Mouse (Mus musculus) stomach, embryonic 14.5 days (tissue): ENCODE measurements at regions not wholly inside any gene's neighbourhood (a gene's known extent, or its start where the extent isn't known, plus 50 kb on each side); places are given as distances from the start of the nearest gene placed in this dataset.

Experiments
- ATAC-seq: fragments of 200-750 bp; cut with Nextera tagmentation; 2 replicates; pipeline ENCODE4 v1.8.0; 2017; ENCODE audit warnings: low read depth, moderate TSS enrichment; ENCODE audit not compliant: insufficient number of reproducible peaks, insufficient read depth, low FRiP score
- H3K27ac ChIP-seq: fragments of 300-500 bp; sonication (generic); 2 replicates; pipeline ENCODE4 v1.5.1; 2014; ENCODE audit warnings: mild to moderate bottlenecking, low read length, moderate library complexity, mixed read lengths
- H3K27me3 ChIP-seq: fragments of 300-500 bp; sonication (generic); 2 replicates; pipeline ENCODE4 v1.6.1; 2014; ENCODE audit warnings: low read length, control low read depth, mixed read lengths; ENCODE audit not compliant: control insufficient read depth, insufficient read depth
- H3K36me3 ChIP-seq: fragments of 300-500 bp; sonication (generic); 2 replicates; pipeline ENCODE4 v1.6.1; 2014; ENCODE audit warnings: mild to moderate bottlenecking, control low read depth, low read length, moderate library complexity, mixed read lengths; ENCODE audit not compliant: control insufficient read depth, insufficient read depth
- H3K4me1 ChIP-seq: fragments of 300-500 bp; sonication (generic); 2 replicates; pipeline ENCODE4 v1.6.1; 2014; ENCODE audit warnings: low read length, control low read depth, mixed read lengths; ENCODE audit not compliant: control insufficient read depth, insufficient read depth
- H3K4me2 ChIP-seq: fragments of 300-500 bp; sonication (generic); replicated peaks from 2 replicates; pipeline ENCODE4 v1.6.1; 2014; ENCODE audit warnings: low read depth, low read length, control low read depth
- H3K4me3 ChIP-seq: fragments of 300-500 bp; sonication (generic); 2 replicates; pipeline ENCODE4 v1.5.1; 2014; ENCODE audit warnings: low read depth, low read length, control low read depth
- H3K9ac ChIP-seq: fragments of 300-500 bp; sonication (generic); replicated peaks from 2 replicates; pipeline ENCODE4 v1.6.1; 2014; ENCODE audit warnings: low read depth, mild to moderate bottlenecking, control low read depth, low read length, moderate library complexity, mixed read lengths
- H3K9me3 ChIP-seq: fragments of 300-500 bp; sonication (generic); 2 replicates; pipeline ENCODE4 v1.6.1; 2016; ENCODE audit warnings: low read depth, low read length, control low read depth; ENCODE audit not compliant: control insufficient read depth
- WGBS: fragments of 180-500 bp; shearing (Covaris S2); extraction: QIAGEN DNeasy Blood & Tissue Kit; methylation state at CpG from one replicate; pipeline ENCODE4 v1.1.7; 2014; 5-methylcytosine and 5-hydroxymethylcytosine counted together

DNA sequence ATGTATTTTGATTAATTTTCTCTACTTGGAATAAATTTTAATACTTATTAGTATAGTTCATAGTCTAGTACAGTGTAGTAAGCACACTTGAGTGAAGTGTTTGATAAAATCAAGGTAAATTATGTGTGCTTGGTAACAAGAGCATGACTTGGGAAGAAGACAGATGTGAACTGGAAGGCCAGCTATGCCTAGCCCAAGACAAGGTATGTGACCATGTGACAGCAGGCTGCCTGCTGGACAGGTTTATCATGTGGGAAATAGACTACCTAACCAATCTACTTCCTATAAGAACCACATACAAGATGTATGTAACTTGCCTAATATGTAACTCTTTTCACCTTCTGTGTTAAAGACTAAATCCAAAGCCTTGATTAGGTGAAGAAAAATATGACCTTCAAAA lies 122.5 kb downstream of the Areg start:
- no peaks in the 10 kb centered on the region for H3K36me3 ChIP-seq
- H3K4me2 ChIP-seq = no peak overlapping the region
- H3K9ac ChIP-seq = no peak overlapping the region
- no peak overlapping the region for H3K4me3 ChIP-seq
- no peaks in the 10 kb centered on the region for H3K4me1 ChIP-seq
- no peaks in the 10 kb centered on the region for H3K27me3 ChIP-seq
- no peak overlapping the region for H3K27ac ChIP-seq
- no peak for ATAC-seq
- H3K9me3 ChIP-seq = no peaks in the 10 kb centered on the region

- Histone ChIP-seq H3K4me2 (no peak overlapping the region), H3K27ac (no peak overlapping the region), H3K4me1 (no peaks in the 10 kb centered on the region), H3K9me3 (no peaks in the 10 kb centered on the region), H3K9ac (no peak overlapping the region), H3K4me3 (no peak overlapping the region), H3K36me3 (no peaks in the 10 kb centered on the region), H3K27me3 (no peaks in the 10 kb centered on the region)
- no peak for ATAC-seq
- 81% methylated on average over 1 of the region's 1 CpGs for WGBS
Measured at GRCm38 (mm10) chr5:91262526-91262925, 123.1 kb downstream of the Areg start.

DNA sequence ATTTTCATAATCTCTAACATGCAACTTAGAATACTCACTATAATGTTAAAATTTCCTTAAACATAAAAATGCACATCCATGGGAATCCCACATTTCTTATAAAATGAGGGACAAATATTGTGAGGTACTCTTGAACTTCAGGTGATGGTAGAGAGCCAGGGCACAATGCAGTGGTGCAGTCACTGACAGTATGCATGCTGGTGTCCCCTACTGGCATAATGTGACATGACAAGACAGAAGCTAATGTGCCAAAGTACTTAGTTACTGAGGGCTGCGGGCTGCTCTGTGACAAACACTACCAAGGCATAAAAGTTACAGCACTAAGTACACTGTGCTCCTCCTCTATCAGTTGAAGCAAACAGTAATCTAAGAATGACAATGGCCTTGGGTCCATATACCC lies 131.3 kb downstream of the Areg start:
- Histone ChIP-seq H3K27ac (no peak overlapping the region), H3K4me1 (no peaks in the 10 kb centered on the region), H3K9ac (no peak overlapping the region), H3K4me2 (no peak overlapping the region), H3K9me3 (no peaks in the 10 kb centered on the region), H3K4me3 (no peak overlapping the region), H3K36me3 (no peaks in the 10 kb centered on the region), H3K27me3 (no peaks in the 10 kb centered on the region)
- WGBS = 75% methylated on average over 1 of the region's 1 CpGs
- ATAC-seq = no peak

GRCm38 (mm10) chr5:91271416-91271815 lies 131.4 kb downstream of the Btc start:
- ATAC-seq = no peak
- Histone ChIP-seq H3K9ac (no peak overlapping the region), H3K9me3 (no peaks in the 10 kb centered on the region), H3K27ac (no peak overlapping the region), H3K4me3 (no peak overlapping the region), H3K4me1 (no peaks in the 10 kb centered on the region), H3K4me2 (no peak overlapping the region), H3K27me3 (no peaks in the 10 kb centered on the region), H3K36me3 (no peaks in the 10 kb centered on the region)

DNA sequence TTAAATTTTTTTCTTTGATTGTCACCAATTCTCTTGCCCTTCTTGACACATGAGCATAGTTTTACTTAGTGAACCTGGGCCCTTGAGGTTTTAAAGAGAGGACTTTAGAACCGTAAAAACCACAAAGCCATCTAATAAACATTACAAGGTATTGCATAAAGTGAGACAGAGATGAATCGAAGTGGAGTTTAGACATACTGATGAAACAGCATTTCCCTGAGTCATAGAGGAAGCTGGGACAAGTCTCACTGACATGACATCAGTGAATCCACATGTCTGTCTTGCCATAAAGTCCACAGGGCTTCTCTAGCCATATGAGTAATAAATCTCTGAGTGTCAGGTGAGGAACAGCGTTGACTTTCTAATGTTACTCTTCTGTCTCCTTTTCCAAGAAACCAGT lies 128.4 kb downstream of the Btc start:
- WGBS = 73% methylated on average over 3 of the region's 3 CpGs
- H3K4me3 ChIP-seq = no peak overlapping the region
- H3K36me3 ChIP-seq = no peaks in the 10 kb centered on the region
- H3K9ac ChIP-seq = no peak overlapping the region
- H3K27me3 ChIP-seq = no peaks in the 10 kb centered on the region
- no peaks in the 10 kb centered on the region for H3K4me1 ChIP-seq
- ATAC-seq = no peak
- H3K4me2 ChIP-seq = no peak overlapping the region
- no peaks in the 10 kb centered on the region for H3K9me3 ChIP-seq
- H3K27ac ChIP-seq = no peak overlapping the region

DNA sequence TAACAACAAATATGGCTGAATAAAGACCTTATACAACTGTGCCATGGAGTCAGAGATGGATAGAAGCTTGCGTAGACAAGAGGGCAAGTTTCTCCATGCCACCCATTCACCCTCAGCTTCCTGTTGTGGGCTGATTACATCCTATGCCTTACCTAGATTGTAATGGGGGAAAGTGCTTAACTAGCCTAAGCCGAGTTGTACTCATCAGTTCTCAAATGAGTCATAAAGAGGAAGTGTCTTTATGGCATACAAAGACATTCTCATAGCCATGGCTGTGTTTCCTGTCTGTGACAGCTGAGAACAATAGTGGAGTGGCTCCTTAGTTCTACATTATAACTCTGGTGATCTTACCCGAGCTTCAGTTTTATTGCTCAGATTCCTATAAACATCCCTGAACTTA lies 124.3 kb downstream of the Btc start:
- Histone ChIP-seq H3K4me1 (no peaks in the 10 kb centered on the region), H3K9me3 (no peaks in the 10 kb centered on the region), H3K9ac (no peak overlapping the region), H3K27ac (no peak overlapping the region), H3K4me3 (no peak overlapping the region), H3K36me3 (no peaks in the 10 kb centered on the region), H3K27me3 (no peaks in the 10 kb centered on the region), H3K4me2 (no peak overlapping the region)
- WGBS = 76% methylated on average over 3 of the region's 3 CpGs
- no peak for ATAC-seq

DNA sequence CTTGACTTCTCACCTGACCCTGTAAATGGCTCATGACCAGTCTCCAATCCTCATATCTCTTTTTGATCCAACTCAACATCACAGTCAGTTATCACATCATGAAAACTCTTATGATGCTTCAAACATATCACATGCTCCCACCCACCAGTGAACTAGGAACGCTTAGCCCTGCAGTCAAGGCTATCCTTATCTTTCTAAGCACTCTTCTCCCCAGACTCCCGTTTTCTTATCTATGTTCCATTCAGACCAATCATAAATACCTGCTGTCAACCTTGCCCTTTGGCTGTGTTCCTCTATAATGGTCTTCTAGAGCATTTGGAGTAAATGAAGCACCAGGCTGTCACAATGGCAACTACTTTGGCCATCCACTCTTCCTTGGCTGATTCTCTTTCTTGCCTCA lies 123.3 kb downstream of the Btc start:
- no peak for ATAC-seq

DNA sequence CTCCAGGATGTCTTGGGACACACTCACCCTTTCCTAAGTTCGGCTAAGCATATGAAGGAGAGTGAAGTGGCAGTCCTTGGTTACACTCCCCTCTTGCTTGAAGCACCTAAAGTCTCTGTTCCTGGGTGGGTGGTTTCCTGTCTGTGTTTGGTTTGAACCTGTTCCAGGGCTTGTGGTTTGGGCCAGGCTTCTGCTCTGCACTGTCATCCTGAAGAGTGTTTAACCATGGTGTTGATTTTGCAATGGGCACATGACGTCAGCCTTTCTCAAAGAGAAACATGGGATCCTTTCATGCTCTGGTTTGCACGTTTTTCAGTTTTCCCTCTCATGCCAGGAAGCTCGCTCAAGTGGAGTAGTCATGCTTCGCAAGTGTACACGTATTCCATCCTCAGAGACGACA lies 119.8 kb downstream of the Btc start:
- H3K27me3 ChIP-seq = no peaks in the 10 kb centered on the region
- 76% methylated on average over 7 of the region's 7 CpGs for WGBS
- H3K4me3 ChIP-seq = no peak overlapping the region
- ATAC-seq = no peak
- H3K4me1 ChIP-seq = no peaks in the 10 kb centered on the region
- H3K4me2 ChIP-seq = no peak overlapping the region
- H3K36me3 ChIP-seq = no peaks in the 10 kb centered on the region
- no peak overlapping the region for H3K27ac ChIP-seq
- H3K9ac ChIP-seq = no peak overlapping the region
- no peaks in the 10 kb centered on the region for H3K9me3 ChIP-seq

More for the DNA sequence above, 123.3 kb downstream of the Btc start:
- Histone ChIP-seq H3K4me1 (no peaks in the 10 kb centered on the region), H3K4me2 (no peak overlapping the region), H3K27me3 (no peaks in the 10 kb centered on the region), H3K36me3 (no peaks in the 10 kb centered on the region), H3K4me3 (no peak overlapping the region), H3K9ac (no peak overlapping the region), H3K27ac (no peak overlapping the region), H3K9me3 (no peaks in the 10 kb centered on the region)
- WGBS = 49% methylated on average over 2 of the region's 2 CpGs

GRCm38 (mm10) chr5:91293073-91293472 lies 109.7 kb downstream of the Btc start:
- Histone ChIP-seq H3K4me2 (no peak overlapping the region), H3K9ac (no peak overlapping the region), H3K27me3 (no peaks in the 10 kb centered on the region), H3K36me3 (no peaks in the 10 kb centered on the region), H3K4me3 (no peak overlapping the region), H3K9me3 (no peaks in the 10 kb centered on the region), H3K27ac (no peak overlapping the region), H3K4me1 (no peaks in the 10 kb centered on the region)
- 54% methylated on average over 4 of the region's 4 CpGs for WGBS
- no peak for ATAC-seq
